Mouse (Mus musculus) intestine, embryonic 16.5 days (tissue): ENCODE measurements around the gene Rrp7a. TPM values are rescaled to one million over a fixed set of nuclear protein-coding genes. Genes with fewer than 3 reads are reported as not detected.

ENCODE experiments used
- ATAC-seq: fragments of 200-750 bp; cut with Nextera tagmentation; 2 replicates; pipeline ENCODE4 v1.8.0; 2017; ENCODE audit warnings: moderate TSS enrichment, moderate library complexity
- H3K27ac ChIP-seq: fragments of 300-500 bp; sonication (generic); 2 replicates; pipeline ENCODE4 v1.5.1; 2014; ENCODE audit warnings: mild to moderate bottlenecking, low read length
- H3K27me3 ChIP-seq: fragments of 300-500 bp; sonication (generic); replicated peaks from 2 replicates; pipeline ENCODE4 v1.6.1; 2014; ENCODE audit warnings: low read length, control low read depth, mixed read lengths; ENCODE audit not compliant: control insufficient read depth, insufficient read depth
- H3K36me3 ChIP-seq: fragments of 300-500 bp; sonication (generic); 2 replicates; pipeline ENCODE4 v1.6.1; 2014; ENCODE audit warnings: low read length, control low read depth; ENCODE audit not compliant: control insufficient read depth, insufficient read depth
- H3K4me1 ChIP-seq: fragments of 300-500 bp; sonication (generic); 2 replicates; pipeline ENCODE4 v1.6.1; 2014; ENCODE audit warnings: low read length, control low read depth, mixed read lengths; ENCODE audit not compliant: control insufficient read depth, insufficient read depth
- H3K4me2 ChIP-seq: fragments of 300-500 bp; sonication (generic); 2 replicates; pipeline ENCODE4 v1.6.1; 2014; ENCODE audit warnings: low read depth, low read length, control low read depth
- H3K4me3 ChIP-seq: fragments of 300-500 bp; sonication (generic); 2 replicates; pipeline ENCODE4 v1.5.1; 2014; ENCODE audit warnings: mild to moderate bottlenecking, low read length
- H3K9ac ChIP-seq: fragments of 300-500 bp; sonication (generic); 2 replicates; pipeline ENCODE4 v1.6.1; 2014; ENCODE audit warnings: low read depth, low read length
- H3K9me3 ChIP-seq: fragments of 300-500 bp; sonication (generic); 2 replicates; pipeline ENCODE4 v1.6.1; 2016; ENCODE audit warnings: low read length, control low read depth; ENCODE audit not compliant: control insufficient read depth
- WGBS: fragments of 180-500 bp; shearing (Covaris S2); extraction: QIAGEN DNeasy Blood & Tissue Kit; methylation state at CpG from one replicate; pipeline ENCODE4 v1.1.7; 2014; 5-methylcytosine and 5-hydroxymethylcytosine counted together
- polyA plus RNA-seq: library from polyadenylated mRNA; unstranded; fragments of >200 nt; fragmentation: Nextera tagmentation; extraction: Ambion mirVana; gene quantifications from 2 replicates; pipeline ENCODE4 v1.2.1, GENCODE M21; 2015

Gene Rrp7a
- polyA plus RNA-seq, 1 experiment from 2014 or later: 75.4 TPM

DNA sequence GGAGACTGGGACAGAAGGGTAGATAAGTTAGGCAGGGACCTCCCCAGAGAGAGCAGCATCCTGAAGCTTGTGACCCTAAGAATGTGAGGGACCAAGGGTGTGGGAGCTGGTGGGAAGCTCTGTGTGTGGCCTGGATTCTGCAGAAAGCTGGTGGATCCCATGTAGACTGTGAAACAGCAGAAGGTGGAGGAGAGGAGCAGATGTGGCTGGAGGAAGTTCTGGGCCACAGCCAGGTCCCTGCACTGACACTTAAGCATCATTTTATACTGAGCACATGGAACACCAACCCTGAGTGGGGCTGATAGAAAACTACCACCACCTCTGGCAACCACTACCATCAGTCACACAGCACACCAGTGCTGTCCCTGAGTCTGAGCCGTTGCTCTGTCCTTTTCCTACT lies 19.5 kb downstream of the Rrp7a start:
- no peak for ATAC-seq
- Histone ChIP-seq H3K9me3 (no peaks in the 10 kb centered on the region), H3K4me3 (no peak overlapping the region), H3K4me2 (no peak overlapping the region), H3K4me1 (peaks cover 16% of the 10 kb centered on the region), H3K9ac (no peak overlapping the region), H3K27ac (no peak overlapping the region), H3K36me3 (no peaks in the 10 kb centered on the region), H3K27me3 (no peaks in the 10 kb centered on the region)
- 68% methylated on average over 1 of the region's 1 CpGs for WGBS

DNA sequence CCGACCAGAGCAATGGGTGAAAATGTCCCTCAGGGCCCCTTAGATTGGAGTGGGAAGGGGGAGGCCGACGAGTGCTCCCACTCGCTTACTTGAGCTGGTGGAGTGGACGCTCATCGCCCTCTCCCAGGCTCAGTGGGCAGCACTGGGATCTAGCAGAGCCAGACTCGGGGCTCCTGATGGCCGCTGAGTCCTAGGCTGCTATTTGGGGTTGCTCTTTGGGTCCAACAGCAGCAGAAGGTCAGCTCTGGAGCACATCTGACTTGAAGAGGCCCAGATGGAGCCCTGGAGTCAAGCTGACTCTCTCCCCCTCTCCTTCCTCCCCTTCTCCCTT lies 22.3 kb downstream of the Rrp7a start:
- ATAC-seq: no peak
- Histone ChIP-seq H3K9ac (peak overlapping the region; percentile 86), H3K4me1 (peaks cover 10% of the 10 kb centered on the region), H3K4me3 (peak overlapping the region; percentile 70), H3K36me3 (no peaks in the 10 kb centered on the region), H3K27ac (peak overlapping the region; percentile 52; the same call in 1 of the 2 replicates), H3K27me3 (no peaks in the 10 kb centered on the region), H3K9me3 (no peaks in the 10 kb centered on the region), H3K4me2 (peak overlapping the region; percentile 90)
- under 1% methylated on average over 8 of the region's 8 CpGs for WGBS

DNA sequence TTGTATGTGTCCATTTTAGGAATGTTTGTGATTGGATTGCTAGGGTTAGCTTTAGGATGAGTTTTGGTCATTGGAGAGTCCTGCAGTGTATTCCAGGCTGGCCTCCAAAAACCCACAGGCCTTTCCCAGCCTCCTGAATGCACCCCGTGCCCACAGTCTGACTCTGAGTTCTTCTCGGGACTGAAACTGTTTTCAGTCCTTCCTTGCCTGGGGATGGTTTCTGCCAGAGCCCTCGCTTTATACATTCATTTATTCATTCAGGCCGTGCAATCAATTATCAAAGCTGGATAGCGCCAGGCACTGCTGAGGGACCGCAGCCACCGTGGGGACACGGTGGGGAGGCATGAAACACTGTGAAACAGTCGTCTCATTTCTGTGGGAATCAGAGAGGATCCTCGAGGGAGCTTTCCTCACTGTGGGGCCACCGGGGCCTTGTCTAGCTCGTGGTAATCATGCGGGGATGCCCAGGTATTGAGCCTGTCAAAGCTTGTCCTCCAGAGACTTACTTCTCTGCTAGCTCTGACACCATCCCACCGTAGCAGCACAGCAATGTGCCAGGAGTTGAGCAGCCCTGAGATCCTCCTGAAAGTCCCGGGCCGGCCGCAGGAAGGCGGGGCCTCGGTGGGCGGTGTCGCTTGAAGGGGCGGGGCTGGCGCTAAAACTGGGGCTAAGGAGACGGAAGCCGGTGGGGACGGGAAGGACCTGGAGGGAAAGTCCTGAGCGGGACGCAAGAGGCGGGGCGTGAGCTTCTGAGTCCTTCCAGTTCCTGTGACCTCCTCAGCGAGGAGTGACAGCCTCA lies 22.9 kb downstream of the Rrp7a start:
- Histone ChIP-seq H3K27me3 (no peaks in the 10 kb centered on the region), H3K9ac (peak overlapping the region; percentile 86), H3K9me3 (no peaks in the 10 kb centered on the region), H3K4me1 (peaks cover 10% of the 10 kb centered on the region), H3K4me2 (peak overlapping the region; percentile 90), H3K36me3 (no peaks in the 10 kb centered on the region), H3K27ac (peak overlapping the region; percentile 52; the same call in 1 of the 2 replicates), H3K4me3 (peak overlapping the region; percentile 70)
- 3% methylated on average over 31 of the region's 31 CpGs for WGBS
- ATAC-seq: peak; percentile 95

DNA sequence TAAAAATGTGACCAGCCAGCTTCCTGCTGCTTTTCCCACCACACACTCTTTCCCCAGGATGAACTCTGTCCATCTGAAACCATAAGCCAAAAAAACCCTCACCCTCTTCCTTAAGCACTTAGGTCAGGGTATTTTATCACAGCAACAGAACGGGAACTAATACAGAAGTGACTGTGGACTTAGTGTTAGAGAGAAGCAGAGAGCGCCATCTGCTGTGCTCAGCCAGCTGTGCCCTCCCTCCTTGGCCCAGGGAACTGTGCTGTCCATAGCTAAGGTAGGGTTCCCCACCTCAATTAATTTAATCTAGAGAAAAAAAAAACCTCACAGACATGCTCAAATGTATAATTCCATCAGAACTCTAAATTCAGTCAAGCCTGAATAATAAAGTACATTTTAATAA lies 26.7 kb downstream of the Rrp7a start:
- H3K4me1 ChIP-seq: peaks cover 11% of the 10 kb centered on the region
- no peak overlapping the region for H3K9ac ChIP-seq
- no peaks in the 10 kb centered on the region for H3K9me3 ChIP-seq
- H3K27ac ChIP-seq: no peak overlapping the region
- ATAC-seq: no peak
- 42% methylated on average over 2 of the region's 2 CpGs for WGBS
- H3K4me3 ChIP-seq: no peak overlapping the region
- no peaks in the 10 kb centered on the region for H3K27me3 ChIP-seq
- H3K36me3 ChIP-seq: no peaks in the 10 kb centered on the region
- H3K4me2 ChIP-seq: no peak overlapping the region

DNA sequence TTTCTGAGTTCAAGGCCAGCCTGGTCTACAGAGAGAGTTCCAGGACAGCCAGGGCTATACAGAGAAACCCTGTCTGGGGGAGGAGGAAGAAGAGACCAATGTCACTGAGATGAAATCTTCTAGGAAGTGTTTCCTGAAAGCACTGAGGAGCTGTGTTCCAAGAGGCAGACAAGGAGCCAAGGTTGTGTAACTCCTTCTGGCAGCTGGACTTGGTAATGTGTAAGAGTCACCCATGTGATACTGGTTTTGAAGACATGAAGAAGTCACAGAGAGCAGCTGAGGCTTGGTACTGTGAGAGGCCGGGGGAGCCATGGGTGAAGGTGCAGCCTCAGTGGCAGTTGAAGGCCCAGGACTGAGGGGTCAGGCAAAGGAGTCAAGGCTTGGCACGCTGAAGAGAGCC lies 28.9 kb downstream of the Rrp7a start:
- Histone ChIP-seq H3K4me2 (no peak overlapping the region), H3K27ac (no peak overlapping the region), H3K4me3 (no peak overlapping the region), H3K4me1 (peaks cover 10% of the 10 kb centered on the region), H3K9me3 (no peaks in the 10 kb centered on the region), H3K9ac (no peak overlapping the region), H3K27me3 (no peaks in the 10 kb centered on the region), H3K36me3 (no peaks in the 10 kb centered on the region)
- ATAC-seq: no peak
- WGBS: 78% methylated on average over 2 of the region's 2 CpGs

DNA sequence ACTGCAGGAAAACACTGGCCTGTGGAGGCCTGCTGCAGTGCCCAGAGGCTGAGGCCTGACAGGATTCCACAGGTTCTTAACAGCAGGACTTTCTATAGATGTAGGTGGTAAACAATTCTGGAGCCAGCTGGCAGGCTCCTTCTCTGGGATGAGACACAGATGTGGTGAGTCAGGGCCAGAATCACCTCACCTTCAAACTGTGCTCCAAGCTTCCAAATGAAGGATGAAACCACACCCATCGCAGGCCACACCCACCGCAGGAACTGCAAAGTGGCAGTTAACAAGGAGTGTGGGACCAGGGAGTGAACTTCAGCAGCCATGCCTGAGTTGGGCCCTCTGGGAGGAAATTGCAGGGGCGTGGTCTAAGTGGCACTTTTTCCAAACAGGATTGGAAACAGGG lies 31.7 kb downstream of the Rrp7a start:
- peak; percentile 56 for ATAC-seq
- Histone ChIP-seq H3K9me3 (no peaks in the 10 kb centered on the region), H3K27ac (no peak overlapping the region), H3K9ac (no peak overlapping the region), H3K36me3 (no peaks in the 10 kb centered on the region), H3K4me2 (no peak overlapping the region), H3K27me3 (no peaks in the 10 kb centered on the region), H3K4me1 (peaks cover 14% of the 10 kb centered on the region), H3K4me3 (no peak overlapping the region)
- 47% methylated on average over 3 of the region's 3 CpGs for WGBS

DNA sequence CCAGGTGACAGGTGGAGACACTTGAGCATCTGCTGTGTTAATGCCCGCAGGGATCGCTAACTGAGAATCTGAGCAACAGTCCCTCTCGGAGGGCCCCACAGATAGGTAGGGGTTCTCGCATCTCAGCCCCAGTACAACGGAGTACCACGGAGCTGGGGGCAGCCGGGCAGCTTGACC lies 33.3 kb downstream of the Rrp7a start, which contains the start of gene Serhl:
Serhl (plus strand) TSS at position 78 of the 177 bp plus-strand sequence.
- Histone ChIP-seq H3K4me3 (no peak within 1 kb of the TSS), H3K36me3 (no peaks in the 10 kb centered on the region), H3K27me3 (no peaks in the 10 kb centered on the region), H3K9me3 (no peaks in the 10 kb centered on the region), H3K27ac (no peak within 1 kb of the TSS), H3K4me2 (0 out of 2 replicates have a peak within 1 kb of the TSS, but pooled peaks have one; percentile 25), H3K4me1 (peaks cover 14% of the 10 kb centered on the region), H3K9ac (no peak within 1 kb of the TSS)
- no peak for ATAC-seq
- WGBS: 25% methylated on average over 7 of the region's 7 CpGs

DNA sequence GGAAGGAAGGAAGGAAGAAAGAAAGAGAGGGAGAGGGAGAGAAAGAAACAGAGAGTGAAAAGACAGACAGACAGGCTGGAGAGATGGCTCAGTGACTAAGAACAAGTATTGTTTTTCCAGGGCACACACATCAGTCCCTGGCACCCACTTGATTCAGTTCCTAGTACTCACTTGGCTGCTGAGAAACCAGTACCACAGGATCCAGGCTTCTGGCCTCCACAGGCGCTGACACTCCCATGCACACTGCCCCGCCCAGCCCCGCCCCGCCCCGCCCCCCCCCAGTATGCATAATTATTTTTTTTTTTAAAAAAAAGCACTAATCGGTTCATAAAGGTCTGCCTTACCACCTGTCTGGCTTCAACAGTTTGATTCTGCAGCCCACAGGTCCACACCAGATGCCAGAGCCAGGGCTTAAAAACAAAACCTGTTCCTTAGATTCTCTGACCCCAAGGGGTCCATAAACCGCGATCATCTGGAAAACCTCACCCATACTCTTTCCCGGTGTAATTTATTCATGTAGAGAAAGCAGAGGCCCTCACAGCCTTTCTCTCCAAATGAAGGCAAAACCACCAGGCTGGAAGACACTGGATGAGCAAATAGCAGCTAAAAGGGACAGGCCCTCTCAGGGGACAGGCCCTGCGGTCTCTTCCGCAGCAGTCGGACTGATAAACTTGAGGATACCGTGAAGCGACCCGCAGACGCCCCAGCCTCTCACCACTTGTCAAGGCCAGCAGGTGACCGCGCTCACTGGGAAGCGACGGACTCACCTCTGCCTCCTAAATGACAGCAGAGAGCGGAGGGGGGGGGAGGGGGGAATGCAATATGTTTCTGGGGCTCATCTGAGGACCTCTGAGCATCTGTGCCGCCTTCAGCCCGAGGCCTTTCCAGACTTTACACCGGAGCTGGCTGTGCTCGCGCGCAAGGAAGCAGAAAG lies 33.8 kb downstream of the Rrp7a start:
- no peaks in the 10 kb centered on the region for H3K9me3 ChIP-seq
- no peak overlapping the region for H3K27ac ChIP-seq
- no peaks in the 10 kb centered on the region for H3K27me3 ChIP-seq
- H3K4me1 ChIP-seq: peaks cover 14% of the 10 kb centered on the region
- H3K4me2 ChIP-seq: 0 out of 2 replicates have a peak overlapping the region, but pooled peaks have one; percentile 25
- 11% methylated on average over 27 of the region's 27 CpGs for WGBS
- H3K4me3 ChIP-seq: no peak overlapping the region
- peak; percentile 67 for ATAC-seq
- no peaks in the 10 kb centered on the region for H3K36me3 ChIP-seq
- no peak overlapping the region for H3K9ac ChIP-seq

DNA sequence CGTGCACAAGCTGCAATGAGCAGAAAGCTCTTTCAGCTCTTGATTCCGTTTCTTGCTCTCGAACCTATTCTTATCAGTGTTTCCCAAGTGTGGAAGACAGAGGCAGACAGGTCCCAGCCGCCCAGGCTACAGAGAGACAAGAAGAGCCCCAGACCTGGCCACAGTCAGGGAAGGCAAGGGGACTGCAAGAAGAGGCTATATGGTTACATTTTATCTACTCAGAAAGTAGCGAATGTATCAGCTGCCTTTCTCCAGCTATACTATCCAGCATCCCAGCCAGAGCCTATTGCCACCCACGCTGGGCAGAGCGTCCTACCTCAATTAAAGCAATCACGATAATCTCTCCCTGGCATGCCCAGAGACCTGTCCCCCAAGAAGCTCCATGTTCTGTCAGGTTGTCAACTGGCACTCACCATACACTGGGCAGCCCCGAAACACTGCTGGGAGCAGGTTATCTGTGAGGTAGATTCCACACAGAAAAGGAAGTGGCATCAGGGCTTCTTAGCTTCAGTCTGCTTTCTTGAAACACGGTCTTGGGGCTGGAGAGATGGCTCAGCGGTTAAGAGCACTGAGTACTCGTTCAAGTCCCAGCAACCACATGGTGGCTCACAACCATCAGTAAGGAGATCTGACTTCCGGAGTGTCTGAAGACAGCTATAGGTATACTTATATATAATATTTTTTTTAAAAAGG lies 35.8 kb downstream of the Rrp7a start:
- H3K9me3 ChIP-seq: no peaks in the 10 kb centered on the region

More for the DNA sequence above, 35.8 kb downstream of the Rrp7a start:
- Histone ChIP-seq H3K27me3 (no peaks in the 10 kb centered on the region), H3K4me1 (peaks cover 14% of the 10 kb centered on the region), H3K27ac (no peak overlapping the region), H3K4me2 (no peak overlapping the region), H3K36me3 (no peaks in the 10 kb centered on the region), H3K4me3 (no peak overlapping the region), H3K9ac (no peak overlapping the region)
- 84% methylated on average over 13 of the region's 13 CpGs for WGBS
- ATAC-seq: no peak
